Mouse (Mus musculus): ENCODE measurements at regions not wholly inside any gene's neighbourhood (a gene's known extent, or its start where the extent isn't known, plus 50 kb on each side); places are given as distances from the start of the nearest gene placed in this dataset.

GRCm38 (mm10) chr8:26301961-26302360, 182.6 kb downstream of the Gm45692 start:
- DNase-seq (ENCODE audit: low spot score) (no peak), ATAC-seq (replicated peaks; ENCODE audit: low FRiP score) (no peak)
- 79% methylated on average over 4 of the region's 4 CpGs for WGBS
- H3K36me3 ChIP-seq (ENCODE audit: control insufficient read depth, insufficient read depth, low read length), result no peaks in the 10 kb centered on the region
- no peak overlapping the region for H3K27ac ChIP-seq (ENCODE audit: low read depth, low read length)
- no peak overlapping the region for H3K9ac ChIP-seq (ENCODE audit: low read depth, low read length)
- no peaks in the 10 kb centered on the region for H3K9me3 ChIP-seq (ENCODE audit: control insufficient read depth, low read length)
- no peak overlapping the region for H3K4me2 ChIP-seq
- H3K4me3 ChIP-seq (ENCODE audit: low read depth, low read length), result no peak overlapping the region
- no peaks in the 10 kb centered on the region for H3K4me1 ChIP-seq (replicated peaks; ENCODE audit: control insufficient read depth, insufficient read depth, low read length)
- no peaks in the 10 kb centered on the region for H3K27me3 ChIP-seq (replicated peaks; ENCODE audit: control insufficient read depth, insufficient read depth, low read length)

GRCm38 (mm10) chr8:26304566-26304965, 185.2 kb downstream of the Gm45692 start:
- Histone ChIP-seq H3K27me3 (replicated peaks; ENCODE audit: control insufficient read depth, insufficient read depth, low read length) (no peaks in the 10 kb centered on the region), H3K4me3 (ENCODE audit: low read depth, low read length) (no peak overlapping the region), H3K4me2 (no peak overlapping the region), H3K9me3 (ENCODE audit: control insufficient read depth, low read length) (no peaks in the 10 kb centered on the region), H3K27ac (ENCODE audit: low read depth, low read length) (no peak overlapping the region), H3K4me1 (replicated peaks; ENCODE audit: control insufficient read depth, insufficient read depth, low read length) (peaks cover 3% of the 10 kb centered on the region; the same call in 1 of the 2 replicates), H3K9ac (ENCODE audit: low read depth, low read length) (no peak overlapping the region), H3K36me3 (ENCODE audit: control insufficient read depth, insufficient read depth, low read length) (no peaks in the 10 kb centered on the region)
- WGBS, result 76% methylated on average over 6 of the region's 6 CpGs
- DNase-seq (ENCODE audit: low spot score), result no peak
- ATAC-seq (replicated peaks; ENCODE audit: low FRiP score), result no peak

GRCm38 (mm10) chr8:26305061-26305879, 185.9 kb downstream of the Gm45692 start:
- Histone ChIP-seq H3K27me3 (replicated peaks; ENCODE audit: control insufficient read depth, insufficient read depth, low read length) (no peaks in the 10 kb centered on the region), H3K4me3 (ENCODE audit: low read depth, low read length) (no peak overlapping the region), H3K4me2 (no peak overlapping the region), H3K36me3 (ENCODE audit: control insufficient read depth, insufficient read depth, low read length) (no peaks in the 10 kb centered on the region), H3K27ac (ENCODE audit: low read depth, low read length) (no peak overlapping the region), H3K9me3 (ENCODE audit: control insufficient read depth, low read length) (no peaks in the 10 kb centered on the region), H3K4me1 (replicated peaks; ENCODE audit: control insufficient read depth, insufficient read depth, low read length) (peaks cover 3% of the 10 kb centered on the region; the same call in 1 of the 2 replicates), H3K9ac (ENCODE audit: low read depth, low read length) (no peak overlapping the region)
- DNase-seq (ENCODE audit: low spot score), result no peak
- 71% methylated on average over 18 of the region's 18 CpGs for WGBS
- ATAC-seq (replicated peaks; ENCODE audit: low FRiP score), result no peak

- DNase-seq (ENCODE audit: low spot score), result peak; percentile 35
- Histone ChIP-seq H3K4me1 (replicated peaks; ENCODE audit: control insufficient read depth, insufficient read depth, low read length) (peaks cover 3% of the 10 kb centered on the region; the same call in 1 of the 2 replicates), H3K27ac (ENCODE audit: low read depth, low read length) (no peak overlapping the region), H3K9ac (ENCODE audit: low read depth, low read length) (no peak overlapping the region), H3K9me3 (ENCODE audit: control insufficient read depth, low read length) (no peaks in the 10 kb centered on the region), H3K36me3 (ENCODE audit: control insufficient read depth, insufficient read depth, low read length) (no peaks in the 10 kb centered on the region), H3K27me3 (replicated peaks; ENCODE audit: control insufficient read depth, insufficient read depth, low read length) (no peaks in the 10 kb centered on the region), H3K4me3 (ENCODE audit: low read depth, low read length) (no peak overlapping the region), H3K4me2 (peak overlapping the region; percentile 17; the same call in 1 of the 2 replicates)
- WGBS, result 57% methylated on average over 15 of the region's 15 CpGs
- no peak for ATAC-seq (replicated peaks; ENCODE audit: low FRiP score)
These were observed 188.8 kb downstream of the Gm45692 start for GRCm38 (mm10) chr8:26308121-26308641.

- peaks cover 3% of the 10 kb centered on the region; the same call in 1 of the 2 replicates for H3K4me1 ChIP-seq (replicated peaks; ENCODE audit: control insufficient read depth, insufficient read depth, low read length)
- H3K27me3 ChIP-seq (replicated peaks; ENCODE audit: control insufficient read depth, insufficient read depth, low read length), result no peaks in the 10 kb centered on the region
- no peak overlapping the region for H3K9ac ChIP-seq (ENCODE audit: low read depth, low read length)
- no peak overlapping the region for H3K4me2 ChIP-seq
- ATAC-seq (replicated peaks; ENCODE audit: low FRiP score) (no peak), DNase-seq (ENCODE audit: low spot score) (no peak)
- H3K36me3 ChIP-seq (ENCODE audit: control insufficient read depth, insufficient read depth, low read length), result no peaks in the 10 kb centered on the region
- H3K9me3 ChIP-seq (ENCODE audit: control insufficient read depth, low read length), result no peaks in the 10 kb centered on the region
- no peak overlapping the region for H3K4me3 ChIP-seq (ENCODE audit: low read depth, low read length)
- WGBS, result 74% methylated on average over 6 of the region's 6 CpGs
- H3K27ac ChIP-seq (ENCODE audit: low read depth, low read length), result no peak overlapping the region
These were observed 190.4 kb downstream of the Gm45692 start for GRCm38 (mm10) chr8:26309764-26310163.

GRCm38 (mm10) chr8:26323606-26324350, 204.4 kb downstream of the Gm45692 start:
- Histone ChIP-seq H3K9me3 (ENCODE audit: control insufficient read depth, low read length) (no peaks in the 10 kb centered on the region), H3K4me2 (no peak overlapping the region), H3K27me3 (replicated peaks; ENCODE audit: control insufficient read depth, insufficient read depth, low read length) (no peaks in the 10 kb centered on the region), H3K27ac (ENCODE audit: low read depth, low read length) (no peak overlapping the region), H3K36me3 (ENCODE audit: control insufficient read depth, insufficient read depth, low read length) (no peaks in the 10 kb centered on the region), H3K4me1 (replicated peaks; ENCODE audit: control insufficient read depth, insufficient read depth, low read length) (no peaks in the 10 kb centered on the region), H3K9ac (ENCODE audit: low read depth, low read length) (no peak overlapping the region), H3K4me3 (ENCODE audit: low read depth, low read length) (no peak overlapping the region)
- ATAC-seq (replicated peaks; ENCODE audit: low FRiP score) (no peak), DNase-seq (ENCODE audit: low spot score) (no peak)
- 88% methylated on average over 12 of the region's 12 CpGs for whole genome bisulfite sequencing

- Histone ChIP-seq H3K9ac (ENCODE audit: low read depth, low read length) (no peak overlapping the region), H3K4me1 (replicated peaks; ENCODE audit: control insufficient read depth, insufficient read depth, low read length) (no peaks in the 10 kb centered on the region), H3K4me3 (ENCODE audit: low read depth, low read length) (no peak overlapping the region), H3K36me3 (ENCODE audit: control insufficient read depth, insufficient read depth, low read length) (no peaks in the 10 kb centered on the region), H3K4me2 (no peak overlapping the region), H3K27me3 (replicated peaks; ENCODE audit: control insufficient read depth, insufficient read depth, low read length) (no peaks in the 10 kb centered on the region), H3K27ac (ENCODE audit: low read depth, low read length) (no peak overlapping the region), H3K9me3 (ENCODE audit: control insufficient read depth, low read length) (no peaks in the 10 kb centered on the region)
- no peak for ATAC-seq (replicated peaks; ENCODE audit: low FRiP score)
- no peak for DNase-seq (ENCODE audit: low spot score)
- WGBS, result 73% methylated on average over 3 of the region's 3 CpGs
These were observed 205.3 kb downstream of the Gm45692 start for GRCm38 (mm10) chr8:26324606-26325005.

- H3K4me3 ChIP-seq (ENCODE audit: low read depth, low read length), result no peak overlapping the region
- H3K27ac ChIP-seq (ENCODE audit: low read depth, low read length), result no peak overlapping the region
- DNase-seq (ENCODE audit: low spot score) (no peak), ATAC-seq (replicated peaks; ENCODE audit: low FRiP score) (no peak)
- no peak overlapping the region for H3K4me2 ChIP-seq
- H3K36me3 ChIP-seq (ENCODE audit: control insufficient read depth, insufficient read depth, low read length), result no peaks in the 10 kb centered on the region
- H3K4me1 ChIP-seq (replicated peaks; ENCODE audit: control insufficient read depth, insufficient read depth, low read length), result no peaks in the 10 kb centered on the region
- H3K9me3 ChIP-seq (ENCODE audit: control insufficient read depth, low read length), result no peaks in the 10 kb centered on the region
- H3K27me3 ChIP-seq (replicated peaks; ENCODE audit: control insufficient read depth, insufficient read depth, low read length), result no peaks in the 10 kb centered on the region
- no peak overlapping the region for H3K9ac ChIP-seq (ENCODE audit: low read depth, low read length)
- 52% methylated on average over 10 of the region's 10 CpGs for WGBS
These were observed 210.5 kb downstream of the Gm45692 start for GRCm38 (mm10) chr8:26329813-26330212.
